Mouse (Mus musculus) cerebellum, adult 2 months (tissue): ENCODE results near the gene Kalrn.

Experiments used
- CTCF ChIP-seq: fragments of 200-500 bp; IDR thresholded peaks from 2 replicates; pipeline ENCODE4 v1.5.1; 2011; ENCODE audit warnings: low read depth, mild to moderate bottlenecking, control low read depth, low read length, moderate library complexity, borderline replicate concordance; ENCODE audit not compliant: insufficient read depth
- POLR2A ChIP-seq: fragments of 200-500 bp; IDR thresholded peaks from 2 replicates; pipeline ENCODE4 v1.6.1; 2011; ENCODE audit warnings: low read length, control low read depth, borderline replicate concordance; ENCODE audit not compliant: insufficient read depth

DNA sequence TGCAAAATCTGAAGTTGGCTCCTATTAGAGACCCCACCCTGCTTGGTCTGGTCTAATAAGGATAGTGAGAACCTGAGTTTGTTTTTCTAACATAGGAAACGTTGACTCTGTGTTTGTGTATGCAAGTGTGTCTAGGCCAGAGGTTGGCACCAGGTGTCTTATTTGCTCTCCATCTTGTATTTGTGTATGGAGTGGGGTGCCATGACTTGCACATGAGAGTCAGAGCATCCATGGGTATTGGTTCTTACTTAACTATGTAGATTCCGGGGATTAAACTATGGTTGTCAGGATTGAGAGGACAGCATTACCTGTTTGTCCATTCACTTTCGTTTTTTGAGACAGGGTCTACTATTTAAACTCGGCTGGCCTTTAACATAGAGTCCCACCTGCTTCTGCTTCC, 620.3 kb downstream of the Kalrn start:
- TF ChIP-seq CTCF = no peak
- TF ChIP-seq POLR2A = no peak
